In the genomic region with DNA sequence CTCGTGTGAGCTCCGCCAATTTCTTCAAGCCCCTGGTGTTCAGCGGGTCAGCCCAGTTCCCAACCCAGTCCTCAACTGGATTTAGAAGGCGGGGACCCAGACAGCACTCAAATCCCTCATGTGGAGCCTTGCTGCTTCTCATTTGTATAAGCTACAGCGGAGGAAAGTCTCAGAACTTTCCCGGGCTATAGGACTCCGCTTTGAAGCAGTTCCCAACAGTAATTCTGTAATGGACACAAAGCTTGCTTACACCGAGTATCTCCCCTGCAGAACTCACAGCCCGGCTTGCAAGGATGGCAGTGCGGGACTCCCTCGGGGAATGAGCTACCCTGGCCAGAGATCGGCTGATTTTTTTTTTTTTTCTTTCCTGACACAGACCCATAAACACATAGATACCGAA, we compare ENCODE assay signal across 11 mouse cellular contexts. TPM values are rescaled to one million over a fixed set of nuclear protein-coding genes. Genes with fewer than 3 reads are reported as not detected.
A peak's percentile ranks its signal among the peaks of the same experiment; 100 is the strongest.
DNase-seq lines count a peak whose midpoint lies in the region; ATAC-seq lines count a peak whose summit lies in the region.
"Had no signal": no experiment of that assay in that cellular context is flagged by ENCODE, and none has a peak within 500 bp of the region (broad histone marks: within the 10 kb centered on the region; RNA-seq: fewer than 3 reads in every experiment).

No protein-coding gene starts in this region.

- peak; percentile 77 for ATAC-seq in embryonic facial prominence, embryonic 11.5 days (replicated peaks; ENCODE audit: insufficient number of reproducible peaks, low FRiP score, low TSS enrichment, low read depth)
- ATAC-seq in hindbrain, embryonic 12.5 days (ENCODE audit: low FRiP score), result peak; percentile 60
- ATAC-seq in midbrain, embryonic 14.5 days (ENCODE audit: low FRiP score, low TSS enrichment), result 0 out of 2 replicates have a peak, but pooled peaks have one; percentile 63
- ATAC-seq in intestine, embryonic 16.5 days, result no peak

- no peak for DNase-seq in heart, embryonic 10.5 days (ENCODE audit: low spot score)
- no peak for DNase-seq in heart, postnatal 14 days
- DNase-seq in embryonic facial prominence, embryonic 11.5 days (ENCODE audit: low spot score), result peak; percentile 29
- peak; percentile 69 for DNase-seq in midbrain, embryonic 14.5 days
- DNase-seq in right cerebral cortex, adult 2 months (ENCODE audit: low spot score in 2 of 2), result no peak
- no peak for DNase-seq in layer of hippocampus, adult 18-20 months (ENCODE audit: low spot score in 2 of 2)
- DNase-seq: gastrocnemius, adult 2 months; kidney, adult 18-20 months had no signal

- peaks cover 14% of the 10 kb centered on the region for H3K4me1 ChIP-seq in heart, embryonic 10.5 days
- H3K4me1 ChIP-seq in embryonic facial prominence, embryonic 11.5 days (ENCODE audit: control insufficient read depth, insufficient read depth, low read length), result no peaks in the 10 kb centered on the region; the same call in 1 of the 2 replicates
- H3K4me1 ChIP-seq in hindbrain, embryonic 12.5 days, result peaks cover 13% of the 10 kb centered on the region
- peaks cover 10% of the 10 kb centered on the region for H3K4me1 ChIP-seq in midbrain, embryonic 14.5 days (ENCODE audit: control insufficient read depth, insufficient read depth, low read length)
- no peaks in the 10 kb centered on the region for H3K4me1 ChIP-seq in intestine, embryonic 16.5 days (ENCODE audit: control insufficient read depth, insufficient read depth, low read length)
- H3K4me1 ChIP-seq: liver, embryonic 15.5 days had no signal

- no peak overlapping the region for H3K4me2 ChIP-seq in embryonic facial prominence, embryonic 11.5 days (ENCODE audit: low read depth, low read length)
- peak overlapping the region; percentile 30 for H3K4me2 ChIP-seq in hindbrain, embryonic 12.5 days (replicated peaks)
- peak overlapping the region; percentile 31 for H3K4me2 ChIP-seq in midbrain, embryonic 14.5 days (ENCODE audit: low read length)
- H3K4me2 ChIP-seq in intestine, embryonic 16.5 days (ENCODE audit: low read depth, low read length), result no peak overlapping the region
- H3K4me2 ChIP-seq: liver, embryonic 15.5 days had no signal

- no peaks in the 10 kb centered on the region for H3K36me3 ChIP-seq in heart, embryonic 10.5 days
- no peaks in the 10 kb centered on the region for H3K36me3 ChIP-seq in embryonic facial prominence, embryonic 11.5 days (replicated peaks; ENCODE audit: control insufficient read depth, insufficient read depth, low read depth, low read length)
- no peaks in the 10 kb centered on the region for H3K36me3 ChIP-seq in hindbrain, embryonic 12.5 days
- no peaks in the 10 kb centered on the region for H3K36me3 ChIP-seq in midbrain, embryonic 14.5 days (ENCODE audit: control insufficient read depth, insufficient read depth, low read length)
- no peaks in the 10 kb centered on the region for H3K36me3 ChIP-seq in intestine, embryonic 16.5 days (ENCODE audit: control insufficient read depth, insufficient read depth, low read length)
- H3K36me3 ChIP-seq: liver, embryonic 15.5 days had no signal

- H3K27me3 ChIP-seq in heart, embryonic 10.5 days (ENCODE audit: insufficient read depth, poor library complexity, severe bottlenecking), result peaks cover 55% of the 10 kb centered on the region
- H3K27me3 ChIP-seq in embryonic facial prominence, embryonic 11.5 days (ENCODE audit: control insufficient read depth, insufficient read depth, low read length), result peaks cover 9% of the 10 kb centered on the region
- peaks cover 94% of the 10 kb centered on the region for H3K27me3 ChIP-seq in hindbrain, embryonic 12.5 days
- peaks cover 54% of the 10 kb centered on the region for H3K27me3 ChIP-seq in midbrain, embryonic 14.5 days (ENCODE audit: control insufficient read depth, insufficient read depth, low read length)
- H3K27me3 ChIP-seq in intestine, embryonic 16.5 days (replicated peaks; ENCODE audit: control insufficient read depth, insufficient read depth, low read length), result peaks cover 14% of the 10 kb centered on the region; the same call in 1 of the 2 replicates

- H3K9me3 ChIP-seq in heart, embryonic 10.5 days, result peaks cover 6% of the 10 kb centered on the region; the same call in 1 of the 2 replicates
- no peaks in the 10 kb centered on the region for H3K9me3 ChIP-seq in embryonic facial prominence, embryonic 11.5 days (replicated peaks; ENCODE audit: control insufficient read depth, low read length)
- peaks cover 14% of the 10 kb centered on the region for H3K9me3 ChIP-seq in hindbrain, embryonic 12.5 days (replicated peaks)
- H3K9me3 ChIP-seq in midbrain, embryonic 14.5 days (ENCODE audit: control insufficient read depth, low read length), result no peaks in the 10 kb centered on the region
- H3K9me3 ChIP-seq in intestine, embryonic 16.5 days (ENCODE audit: control insufficient read depth, low read length), result no peaks in the 10 kb centered on the region

- H3K27ac ChIP-seq in heart, embryonic 10.5 days, result no peak overlapping the region
- H3K27ac ChIP-seq in embryonic facial prominence, embryonic 11.5 days (replicated peaks; ENCODE audit: low read depth, low read length), result no peak overlapping the region
- H3K27ac ChIP-seq in hindbrain, embryonic 12.5 days, result no peak overlapping the region
- H3K27ac ChIP-seq in midbrain, embryonic 14.5 days (replicated peaks; ENCODE audit: low read depth, low read length), result 0 out of 2 replicates have a peak overlapping the region, but pooled peaks have one; percentile 5
- H3K27ac ChIP-seq in intestine, embryonic 16.5 days (ENCODE audit: low read length), result no peak overlapping the region
- H3K27ac ChIP-seq: gastrocnemius, adult 2 months; liver, embryonic 15.5 days had no signal

- peak overlapping the region; percentile 22; the same call in 1 of the 2 replicates for H3K4me3 ChIP-seq in heart, embryonic 10.5 days
- H3K4me3 ChIP-seq in embryonic facial prominence, embryonic 11.5 days (ENCODE audit: low read depth, low read length), result no peak overlapping the region
- 0 out of 2 replicates have a peak overlapping the region, but pooled peaks have one; percentile 6 for H3K4me3 ChIP-seq in hindbrain, embryonic 12.5 days
- no peak overlapping the region for H3K4me3 ChIP-seq in midbrain, embryonic 14.5 days (replicated peaks; ENCODE audit: low read depth, low read length)
- H3K4me3 ChIP-seq in intestine, embryonic 16.5 days (ENCODE audit: low read length), result no peak overlapping the region
- H3K4me3 ChIP-seq: gastrocnemius, adult 2 months; liver, embryonic 15.5 days had no signal

- whole genome bisulfite sequencing in heart, embryonic 10.5 days, result 16% methylated on average over 13 of the region's 13 CpGs
- WGBS in embryonic facial prominence, embryonic 11.5 days, result 6% methylated on average over 13 of the region's 13 CpGs
- 6% methylated on average over 13 of the region's 13 CpGs for WGBS in hindbrain, embryonic 12.5 days
- 1% methylated on average over 13 of the region's 13 CpGs for WGBS in midbrain, embryonic 14.5 days
- 19% methylated on average over 13 of the region's 13 CpGs for WGBS in intestine, embryonic 16.5 days

- intact Hi-C loops in heart, postnatal 14 days (cut with DNase I), result no loop called here

- no peak overlapping the region for H3K9ac ChIP-seq in embryonic facial prominence, embryonic 11.5 days (replicated peaks; ENCODE audit: low read length)
- no peak overlapping the region for H3K9ac ChIP-seq in hindbrain, embryonic 12.5 days
- H3K9ac ChIP-seq in midbrain, embryonic 14.5 days (replicated peaks; ENCODE audit: low read length), result no peak overlapping the region
- H3K9ac ChIP-seq in intestine, embryonic 16.5 days (ENCODE audit: low read depth, low read length), result no peak overlapping the region
- H3K9ac ChIP-seq: liver, embryonic 15.5 days had no signal

RNA-seq across cellular contexts. Expression of a gene that starts 45.1 kb away (rescaled TPM):
- polyA plus RNA-seq in heart, embryonic 10.5 days (2016; fragmentation: Nextera tagmentation; extraction: Ambion mirVana), result not detected in 2 replicates
- total RNA-seq in heart, postnatal 14 days (2021), result under 1 TPM; 0.10 to 0.12 TPM
- polyA plus RNA-seq in embryonic facial prominence, embryonic 11.5 days (2014; fragmentation: Nextera tagmentation; extraction: Ambion mirVana), result not detected in 2 replicates
- 0.16 and 1.1 TPM in 2 replicates for polyA plus RNA-seq in hindbrain, embryonic 12.5 days (2016; fragmentation: Nextera tagmentation; extraction: Ambion mirVana)
- polyA plus RNA-seq in midbrain, embryonic 14.5 days (2014; fragmentation: Nextera tagmentation; extraction: Ambion mirVana), result 0.34 and 1.7 TPM in 2 replicates
- polyA plus RNA-seq in intestine, embryonic 16.5 days (2015; fragmentation: Nextera tagmentation; extraction: Ambion mirVana), result 0.17 and 0.22 TPM in 2 replicates
- total RNA-seq in layer of hippocampus, adult 18-20 months (2021), result 1 to 10 TPM; 2.2 to 2.7 TPM
- polyA plus RNA-seq: liver, embryonic 15.5 days had no signal

Comparison
In these comparisons a context has a peak if more than half of its experiments do, and no peak if none do; other contexts are left out.
1. DNase-seq: peak in embryonic facial prominence, embryonic 11.5 days (single experiment) and midbrain, embryonic 14.5 days (single experiment); none in heart, embryonic 10.5 days (single experiment), heart, postnatal 14 days (0 of 2), right cerebral cortex, adult 2 months (0 of 2) and layer of hippocampus, adult 18-20 months (0 of 2).
2. H3K4me3 ChIP-seq: peak in heart, embryonic 10.5 days (single experiment) and hindbrain, embryonic 12.5 days (single experiment); none in embryonic facial prominence, embryonic 11.5 days (single experiment), midbrain, embryonic 14.5 days (single experiment) and intestine, embryonic 16.5 days (single experiment).
3. H3K4me2 ChIP-seq: peak in hindbrain, embryonic 12.5 days (single experiment) and midbrain, embryonic 14.5 days (single experiment); none in embryonic facial prominence, embryonic 11.5 days (single experiment) and intestine, embryonic 16.5 days (single experiment).